Mouse (Mus musculus) embryonic fibroblast, embryonic 13.5 days (primary cell): Measurements from ENCODE around the gene Asf1b.

Experiments used
- CTCF ChIP-seq: IDR thresholded peaks from 2 replicates; pipeline ENCODE4 v1.5.1; 2011; ENCODE audit warnings: mild to moderate bottlenecking, control low read depth, low read length, moderate library complexity, borderline replicate concordance; ENCODE audit not compliant: insufficient read depth
- POLR2A ChIP-seq: IDR thresholded peaks from 2 replicates; pipeline ENCODE4 v1.6.1; 2011; ENCODE audit warnings: low read depth, mild to moderate bottlenecking, control low read depth, low read length, moderate library complexity

- TF ChIP-seq CTCF: no peak
- no peak for TF ChIP-seq POLR2A
These were observed 14.1 kb upstream of the Asf1b start for GRCm38 (mm10) chr8:83941066-83941677.
